Mouse (Mus musculus): ENCODE measurements around the gene Vgll4. TPM values are rescaled to one million over a fixed set of nuclear protein-coding genes. Genes with fewer than 3 reads are reported as not detected.

Gene Vgll4
- total and polyA plus RNA-seq, 3 experiments = 34.6 to 73.7 (median 37.3) TPM

DNA sequence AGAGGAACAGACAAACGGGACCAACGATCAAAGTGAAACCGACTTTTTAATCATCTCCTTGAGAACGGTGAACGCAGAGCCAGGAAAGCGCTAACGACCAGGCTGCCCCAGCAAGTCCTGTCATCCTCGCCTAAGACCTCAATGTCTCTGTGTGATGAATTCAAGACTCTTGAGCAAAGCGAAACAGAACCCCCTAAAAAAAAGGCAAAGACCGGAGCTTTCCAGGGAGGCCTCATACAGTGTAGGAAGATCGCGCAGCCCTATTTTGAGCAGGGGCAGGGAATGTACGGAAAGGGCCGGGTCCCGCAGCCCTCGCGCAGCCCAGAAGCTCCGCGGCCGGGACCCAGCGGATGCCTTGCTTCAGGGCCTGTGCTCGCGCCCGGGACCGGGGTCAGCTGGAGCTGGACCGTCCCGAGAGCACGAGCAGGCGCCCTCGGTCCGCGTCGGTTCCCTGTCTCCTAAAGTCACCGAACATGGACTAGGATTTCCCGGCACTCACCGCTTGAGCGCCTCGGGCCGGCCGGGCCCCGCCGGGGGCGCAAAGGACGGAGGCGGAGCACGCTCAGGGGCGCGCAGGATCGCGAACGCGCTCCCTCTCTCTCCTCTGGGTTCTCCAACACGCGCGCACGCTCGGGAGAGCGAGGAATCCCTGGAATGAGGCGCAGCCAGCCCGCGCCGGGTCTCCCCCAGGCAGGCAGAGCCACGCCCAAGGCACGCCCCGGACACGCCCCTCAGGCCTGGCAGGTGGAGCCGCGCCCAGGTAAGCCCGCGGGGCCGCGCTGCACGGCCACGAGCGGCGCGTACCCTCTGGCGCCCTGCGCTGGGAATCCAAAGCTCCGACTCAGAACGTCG, 1.2 kb downstream of the Vgll4 start (continued):
- TF ChIP-seq UBTF (IDR thresholded peaks at IDR 0.05; ENCODE audit: low read depth, low read length) = no peak; the same call in 1 of the 2 replicates
- peak; percentile 17; the same call in 1 of the 2 replicates for TF ChIP-seq MXI1 (IDR thresholded peaks at IDR 0.05; ENCODE audit: low read depth, low read length)
- peak; percentile 64 for TF ChIP-seq NRF1 (IDR thresholded peaks at IDR 0.05; ENCODE audit: low read depth, low read length)
- no peak for TF ChIP-seq JUND (conservative IDR thresholded peaks at IDR 0.05; ENCODE audit: low read depth, low read length)
- TF ChIP-seq CHD2 (IDR thresholded peaks at IDR 0.05; ENCODE audit: low read length) = no peak
- no peak for TF ChIP-seq HCFC1 (IDR thresholded peaks at IDR 0.05; ENCODE audit: low read depth, low read length)
- no peak for TF ChIP-seq MAZ (IDR thresholded peaks at IDR 0.05; ENCODE audit: low read depth, low read length)
- TF ChIP-seq CTCF (conservative IDR thresholded peaks at IDR 0.05 in 1 of 2, IDR thresholded peaks at IDR 0.05 in 1 of 2; ENCODE audit: low read depth in 2 of 2, low read length in 2 of 2) = no peak
- TF ChIP-seq PAX5 (IDR thresholded peaks at IDR 0.05; ENCODE audit: low read length) = no peak

DNA sequence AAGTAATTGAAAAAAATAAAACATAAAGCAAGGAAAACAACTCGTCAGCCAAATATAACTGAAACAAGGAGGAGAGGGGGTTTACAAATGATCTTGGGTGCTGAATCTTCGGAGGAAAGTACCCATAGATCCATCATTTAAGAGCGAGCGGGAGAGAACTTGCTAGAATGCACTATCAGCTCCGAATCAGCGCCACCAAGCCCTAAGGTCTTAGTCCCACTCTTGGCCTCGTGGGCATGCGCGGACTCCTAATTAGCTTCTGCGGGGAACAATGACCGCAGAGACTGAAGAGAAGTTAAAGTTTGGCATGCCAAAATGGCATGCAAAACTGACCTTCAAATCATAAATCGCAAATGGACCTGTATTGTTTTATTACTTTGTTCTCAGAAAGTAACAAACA, 2.2 kb downstream of the Vgll4 start:
- peaks cover 7% of the 10 kb centered on the region for H3K9me3 ChIP-seq (replicated peaks; ENCODE audit: low read length)
- peaks cover 30 to 66% of the 10 kb centered on the region in 2 experiments for H3K4me1 ChIP-seq (ENCODE audit: control insufficient read depth in 1 of 2, insufficient read depth in 2 of 2)
- no peak for DNase-seq (ENCODE audit: extremely low read depth)
- peaks cover 0 to 8% of the 10 kb centered on the region in 2 experiments for H3K36me3 ChIP-seq (replicated peaks in 1 of 2; ENCODE audit: control insufficient read depth in 1 of 2, insufficient read depth in 1 of 2, low read length in 1 of 2)
- peak overlapping the region; percentile 65 to 84 (median 80) for H3K4me3 ChIP-seq (replicated peaks in 1 of 3; ENCODE audit: low read depth in 2 of 3, low read length in 2 of 3, poor library complexity in 1 of 3)
- no peaks in the 10 kb centered on the region for H3K27me3 ChIP-seq (replicated peaks)
- dilution Hi-C loops (cut with MboI; ENCODE audit: extremely low pct_ligation_motif_present, extremely low pct_unique_long_range_greater_than_20kb, low sequenced_read_pairs) (no loop called here), in situ Hi-C loops (cut with MboI; ENCODE audit: low pct_ligation_motif_present, low pct_unique_long_range_greater_than_20kb, low sequenced_read_pairs) (loop anchor here (5.0 kb wide), 1 partner anchor 35 kb away; no protein-coding TSS in a partner anchor)
- peaks cover 59% of the 10 kb centered on the region for H3K79me2 ChIP-seq (replicated peaks; ENCODE audit: control insufficient read depth, extremely low read depth, insufficient read depth, poor library complexity, severe bottlenecking)
- peak overlapping the region; percentile 55; the same call in 1 of the 2 replicates for H3K27ac ChIP-seq (ENCODE audit: insufficient read depth, low read depth)
- peak overlapping the region; percentile 62 for H3K4me2 ChIP-seq (ENCODE audit: insufficient read depth, low read depth, poor library complexity, severe bottlenecking)
- H3K9ac ChIP-seq (ENCODE audit: insufficient read depth, low read depth) = peak overlapping the region; percentile 85
- TF ChIP-seq CTCF (conservative IDR thresholded peaks at IDR 0.05 in 1 of 2, IDR thresholded peaks at IDR 0.05 in 1 of 2; ENCODE audit: low read depth in 2 of 2, low read length in 2 of 2) (no peak), E2F4 (IDR thresholded peaks at IDR 0.05; ENCODE audit: insufficient replicate concordance, low read depth, low read length) (no peak), ZNF384 (IDR thresholded peaks at IDR 0.05; ENCODE audit: low read depth, low read length) (no peak), PAX5 (IDR thresholded peaks at IDR 0.05; ENCODE audit: low read length) (no peak), NRF1 (IDR thresholded peaks at IDR 0.05; ENCODE audit: low read depth, low read length) (peak; percentile 90), ZMIZ1 (IDR thresholded peaks at IDR 0.05; ENCODE audit: low read depth, low read length) (no peak), KAT2A (IDR thresholded peaks at IDR 0.05; ENCODE audit: insufficient replicate concordance, low read length) (no peak), SIN3A (IDR thresholded peaks at IDR 0.05; ENCODE audit: low read length) (peak; percentile 30; the same call in 1 of the 2 replicates), GABPA (IDR thresholded peaks at IDR 0.05; ENCODE audit: insufficient replicate concordance, low read depth, low read length) (no peak), IRF4 (IDR thresholded peaks at IDR 0.05; ENCODE audit: low read depth, low read length) (no peak), MAFK (IDR thresholded peaks at IDR 0.05; ENCODE audit: insufficient replicate concordance, low read length) (no peak), UBTF (IDR thresholded peaks at IDR 0.05; ENCODE audit: low read depth, low read length) (0 out of 2 replicates have a peak, but pooled peaks have one; percentile 54), POLR2A (IDR thresholded peaks at IDR 0.05; ENCODE audit: low read depth, low read length) (peak; percentile 53), CHD1 (IDR thresholded peaks at IDR 0.05; ENCODE audit: low read depth, low read length) (no peak), HCFC1 (IDR thresholded peaks at IDR 0.05; ENCODE audit: low read depth, low read length) (no peak), ZC3H11A (IDR thresholded peaks at IDR 0.05; ENCODE audit: low read depth, low read length) (no peak), POLR2AphosphoS2 (IDR thresholded peaks at IDR 0.05; ENCODE audit: low read depth, low read length) (peak; percentile 25; the same call in 1 of the 2 replicates), CHD2 (IDR thresholded peaks at IDR 0.05; ENCODE audit: low read length) (no peak), MYC (IDR thresholded peaks at IDR 0.05; ENCODE audit: low read depth, low read length) (no peak), BHLHE40 (IDR thresholded peaks at IDR 0.05; ENCODE audit: low read depth, low read length) (no peak), JUN (IDR thresholded peaks at IDR 0.05; ENCODE audit: insufficient read depth, low read depth, low read length) (no peak), ETS1 (conservative IDR thresholded peaks at IDR 0.05; ENCODE audit: low read depth, low read length) (no peak), EP300 (IDR thresholded peaks at IDR 0.05; ENCODE audit: low read length) (no peak; the same call in 1 of the 2 replicates), MXI1 (IDR thresholded peaks at IDR 0.05; ENCODE audit: low read depth, low read length) (peak; percentile 47), ELF1 (IDR thresholded peaks at IDR 0.05; ENCODE audit: low read depth, low read length) (no peak), MAX (IDR thresholded peaks at IDR 0.05; ENCODE audit: low read length) (peak; percentile 57), TBP (conservative IDR thresholded peaks at IDR 0.05; ENCODE audit: low read depth, low read length) (0 out of 2 replicates have a peak, but pooled peaks have one; percentile 54), MAZ (IDR thresholded peaks at IDR 0.05; ENCODE audit: low read depth, low read length) (no peak), JUND (conservative IDR thresholded peaks at IDR 0.05; ENCODE audit: low read depth, low read length) (no peak), TCF12 (IDR thresholded peaks at IDR 0.05; ENCODE audit: low read depth, low read length) (peak; percentile 63; the same call in 1 of the 2 replicates), ZKSCAN1 (IDR thresholded peaks at IDR 0.05; ENCODE audit: borderline replicate concordance, low read depth, low read length) (no peak), USF2 (conservative IDR thresholded peaks at IDR 0.05; ENCODE audit: low read depth, low read length) (no peak), MEF2A (IDR thresholded peaks at IDR 0.05; ENCODE audit: borderline replicate concordance, low read depth, low read length) (0 out of 2 replicates have a peak, but pooled peaks have one; percentile 33)

Data from CH12.LX (cell line).